Mouse (Mus musculus) MEL (cell line): ENCODE data around the gene Gne. TPM values are rescaled to one million over a fixed set of nuclear protein-coding genes. Genes with fewer than 3 reads are reported as not detected.

Source experiments
- DNase-seq: peaks from one replicate; pipeline ENCODE4 v3.0.0; 2011; ENCODE audit warnings: low read depth, low spot score
- H3K27ac ChIP-seq: 2 replicates; pipeline ENCODE4 v1.5.1; 2012; ENCODE audit warnings: low read depth, mild to moderate bottlenecking, control low read depth, low read length, moderate library complexity; ENCODE audit not compliant: control insufficient read depth
- H3K27me3 ChIP-seq, 2 experiments: fragments of 150-350 bp in 1 of 2; sonication (generic) in 1 of 2; 2 replicates each; pipeline ENCODE4 v1.6.1; 2012; ENCODE audit warnings: low read length in 2 of 2, mild to moderate bottlenecking in 2 of 2, improper control_type of control experiment in 1 of 2, moderate library complexity in 1 of 2; ENCODE audit not compliant: insufficient read depth in 2 of 2, control insufficient read depth in 1 of 2
- H3K36me3 ChIP-seq, 2 experiments: 2 replicates each; pipeline ENCODE4 v1.6.1; 2012 to 2014; ENCODE audit warnings: low read length in 2 of 2, improper control_type of control experiment in 1 of 2, inconsistent platforms in 1 of 2, mild to moderate bottlenecking in 1 of 2; ENCODE audit not compliant: insufficient read depth in 2 of 2, control insufficient read depth in 1 of 2
- H3K4me1 ChIP-seq, 2 experiments: fragments of 150-350 bp in 1 of 2; sonication (generic) in 1 of 2; 2 replicates each; pipeline ENCODE4 v1.6.1; 2012; ENCODE audit warnings: low read length in 2 of 2, improper control_type of control experiment in 1 of 2, mild to moderate bottlenecking in 1 of 2; ENCODE audit not compliant: insufficient read depth in 2 of 2, control insufficient read depth in 1 of 2
- H3K4me3 ChIP-seq, 2 experiments: fragments of 150-350 bp in 1 of 2; sonication (generic) in 1 of 2; 2 replicates each; pipeline ENCODE4 v1.5.1; 2012; ENCODE audit warnings: low read depth in 2 of 2, low read length in 2 of 2, mild to moderate bottlenecking in 2 of 2, moderate library complexity in 2 of 2, control low read depth in 1 of 2, improper control_type of control experiment in 1 of 2; ENCODE audit not compliant: control insufficient read depth in 1 of 2, insufficient read depth in 1 of 2
- H3K79me2 ChIP-seq: 2 replicates; pipeline ENCODE4 v1.6.1; 2012; ENCODE audit warnings: mild to moderate bottlenecking, low read length, moderate library complexity; ENCODE audit not compliant: control insufficient read depth, poor library complexity, insufficient read depth
- H3K9ac ChIP-seq: 2 replicates; pipeline ENCODE4 v1.6.1; 2012; ENCODE audit warnings: low read depth, mild to moderate bottlenecking, control low read depth, low read length, moderate library complexity; ENCODE audit not compliant: control insufficient read depth, poor library complexity, severe bottlenecking
- H3K9me3 ChIP-seq: fragments of 150-350 bp; sonication (generic); replicated peaks from 2 replicates; pipeline ENCODE4 v1.6.1; 2012; ENCODE audit warnings: mild to moderate bottlenecking, low read length, improper control_type of control experiment, moderate library complexity; ENCODE audit not compliant: insufficient read depth
- BHLHE40 ChIP-seq: IDR thresholded peaks from 2 replicates; pipeline ENCODE4 v1.6.1; 2012; ENCODE audit warnings: low read depth, mild to moderate bottlenecking, inconsistent platforms, low read length, improper control_type of control experiment, borderline replicate concordance
- CHD1 ChIP-seq: IDR thresholded peaks from 2 replicates; pipeline ENCODE4 v1.6.1; 2012; ENCODE audit warnings: low read depth, mild to moderate bottlenecking, inconsistent platforms, low read length, improper control_type of control experiment
- ELF1 ChIP-seq: IDR thresholded peaks from 2 replicates; pipeline ENCODE4 v1.6.1; 2014; ENCODE audit warnings: low read depth, mild to moderate bottlenecking, inconsistent platforms, low read length, improper control_type of control experiment, moderate library complexity
- EP300 ChIP-seq, 2 experiments: IDR thresholded peaks; 2 replicates each; pipeline ENCODE4 v1.6.1; 2011; ENCODE audit warnings: improper control_type of control experiment in 2 of 2, low read length in 2 of 2, low read depth in 1 of 2, mild to moderate bottlenecking in 1 of 2
- ETS1 ChIP-seq: IDR thresholded peaks from 2 replicates; pipeline ENCODE4 v1.6.1; 2012; ENCODE audit warnings: low read depth, mild to moderate bottlenecking, inconsistent platforms, low read length, improper control_type of control experiment, moderate library complexity
- GABPA ChIP-seq: IDR thresholded peaks from 2 replicates; pipeline ENCODE4 v1.6.1; 2012; ENCODE audit warnings: low read depth, mild to moderate bottlenecking, inconsistent platforms, low read length, improper control_type of control experiment, moderate library complexity
- GATA1 ChIP-seq: IDR thresholded peaks from 2 replicates; pipeline ENCODE4 v1.6.1; 2011; ENCODE audit warnings: low read depth, low read length, improper control_type of control experiment
- HCFC1 ChIP-seq: IDR thresholded peaks from 2 replicates; pipeline ENCODE4 v1.6.1; 2012; ENCODE audit warnings: low read depth, mild to moderate bottlenecking, inconsistent platforms, low read length, improper control_type of control experiment, moderate library complexity
- JUND ChIP-seq: IDR thresholded peaks from 2 replicates; pipeline ENCODE4 v1.6.1; 2011; ENCODE audit warnings: low read depth, mild to moderate bottlenecking, improper control_type of control experiment, low read length
- MAFK ChIP-seq: IDR thresholded peaks from 2 replicates; pipeline ENCODE4 v1.6.1; 2011; ENCODE audit warnings: low read depth, mild to moderate bottlenecking, low read length, improper control_type of control experiment, borderline replicate concordance
- MAX ChIP-seq: IDR thresholded peaks from 2 replicates; pipeline ENCODE4 v1.6.1; 2011; ENCODE audit warnings: low read length, improper control_type of control experiment
- MEF2A ChIP-seq: IDR thresholded peaks from 2 replicates; pipeline ENCODE4 v1.6.1; 2014; ENCODE audit warnings: low read depth, mild to moderate bottlenecking, inconsistent platforms, low read length, improper control_type of control experiment; ENCODE audit not compliant: poor library complexity, insufficient replicate concordance, severe bottlenecking; ENCODE audit errors: extremely low read depth
- MYC ChIP-seq: IDR thresholded peaks from 2 replicates; pipeline ENCODE4 v1.6.1; 2011; ENCODE audit warnings: low read depth, mild to moderate bottlenecking, low read length, improper control_type of control experiment, moderate library complexity
- NRF1 ChIP-seq: IDR thresholded peaks from 2 replicates; pipeline ENCODE4 v1.6.1; 2014; ENCODE audit warnings: low read depth, mild to moderate bottlenecking, inconsistent platforms, low read length, improper control_type of control experiment, moderate library complexity; ENCODE audit not compliant: poor library complexity, insufficient read depth, severe bottlenecking
- POLR2AphosphoS2 ChIP-seq: IDR thresholded peaks from 2 replicates; pipeline ENCODE4 v1.6.1; 2011; ENCODE audit warnings: low read length, improper control_type of control experiment
- POLR2AphosphoS5 ChIP-seq: IDR thresholded peaks from 2 replicates; pipeline ENCODE4 v1.6.1; 2012; ENCODE audit warnings: low read depth, borderline replicate concordance, mild to moderate bottlenecking, inconsistent platforms, low read length, moderate library complexity, mixed read lengths
- SMC3 ChIP-seq: IDR thresholded peaks from 2 replicates; pipeline ENCODE4 v1.6.1; 2011; ENCODE audit warnings: low read depth, low read length, improper control_type of control experiment
- TAL1 ChIP-seq: IDR thresholded peaks from 2 replicates; pipeline ENCODE4 v1.6.1; 2012; ENCODE audit warnings: mild to moderate bottlenecking, inconsistent platforms, low read length, moderate library complexity, mixed read lengths
- TBP ChIP-seq: IDR thresholded peaks from 2 replicates; pipeline ENCODE4 v1.8.0; 2011; ENCODE audit warnings: low read depth, low read length, improper control_type of control experiment
- TCF12 ChIP-seq: IDR thresholded peaks from 2 replicates; pipeline ENCODE4 v1.6.1; 2014; ENCODE audit warnings: low read depth, mild to moderate bottlenecking, inconsistent platforms, low read length, improper control_type of control experiment, moderate library complexity
- USF1 ChIP-seq: IDR thresholded peaks from 2 replicates; pipeline ENCODE4 v1.6.1; 2014; ENCODE audit warnings: low read depth, mild to moderate bottlenecking, inconsistent platforms, low read length, improper control_type of control experiment, moderate library complexity
- USF2 ChIP-seq, 2 experiments: IDR thresholded peaks; 2 replicates each; pipeline ENCODE4 v1.6.1; 2011 to 2012; ENCODE audit warnings: improper control_type of control experiment in 2 of 2, low read length in 2 of 2, borderline replicate concordance in 1 of 2, inconsistent platforms in 1 of 2, low read depth in 1 of 2, mild to moderate bottlenecking in 1 of 2; ENCODE audit not compliant: insufficient read depth in 1 of 2
- ZC3H11A ChIP-seq: IDR thresholded peaks from 2 replicates; pipeline ENCODE4 v1.6.1; 2012; ENCODE audit warnings: low read depth, mild to moderate bottlenecking, inconsistent platforms, low read length, improper control_type of control experiment
- ZKSCAN1 ChIP-seq: IDR thresholded peaks from 2 replicates; pipeline ENCODE4 v1.6.1; 2012; ENCODE audit warnings: low read depth, mild to moderate bottlenecking, inconsistent platforms, low read length, improper control_type of control experiment, moderate library complexity
- polyA plus RNA-seq, 2 experiments: library from polyadenylated mRNA; stranded (reverse) in 1 of 2; unstranded in 1 of 2; fragments of >175 nt in 1 of 2; fragments of >200 nt in 1 of 2; gene quantifications; 2 replicates each; pipeline versions ENCODE4 v1.2.1 to v1.2.4; 2012; ENCODE audit warnings: low replicate concordance in 2 of 2, low read depth in 1 of 2; ENCODE audit not compliant: insufficient read length in 2 of 2, insufficient read depth in 1 of 2, missing spikeins in 1 of 2
- total RNA-seq: library from RNA; depleted of rRNA; stranded (reverse); fragments of 300-350 nt; gene quantifications from 2 replicates; pipeline ENCODE4 v1.2.3, GENCODE M21; 2012

The Gne gene
- total and polyA plus RNA-seq, 3 experiments = 32.4 to 127 (median 53.0) TPM

DNA sequence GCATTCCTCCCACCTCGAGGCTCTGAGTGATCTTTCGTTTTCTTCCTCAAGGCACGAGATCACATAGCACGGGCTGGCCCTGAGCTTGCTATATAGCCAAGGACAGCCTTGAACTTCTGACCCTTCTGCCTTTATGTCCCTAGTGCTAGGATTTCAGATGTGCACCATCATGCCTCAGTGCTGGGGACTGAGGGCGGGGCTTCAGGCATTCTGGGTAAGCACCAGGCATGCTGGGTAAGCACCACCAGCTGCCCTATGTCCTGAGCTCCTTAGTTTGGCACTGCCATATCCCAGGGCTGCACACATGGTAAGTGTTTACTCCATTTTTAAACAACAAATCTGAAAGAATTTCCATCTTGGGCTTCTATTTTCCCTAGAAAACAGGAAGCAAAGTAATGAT lies 34.2 kb downstream of the Gne start:
- no peaks in the 10 kb centered on the region for H3K27me3 ChIP-seq
- H3K79me2 ChIP-seq = no peaks in the 10 kb centered on the region
- no peak overlapping the region for H3K9ac ChIP-seq
- no peak overlapping the region for H3K27ac ChIP-seq
- H3K9me3 ChIP-seq = no peaks in the 10 kb centered on the region
- TF ChIP-seq EP300 (IDR thresholded peaks at IDR 0.05; ENCODE audit: low read depth in 1 of 2, low read length in 2 of 2) = no peak
- no peak for TF ChIP-seq MEF2A
- no peak for TF ChIP-seq TBP
- TF ChIP-seq USF2 (IDR thresholded peaks at IDR 0.05; ENCODE audit: borderline replicate concordance in 1 of 2, insufficient read depth in 1 of 2, low read depth in 1 of 2, low read length in 2 of 2) = no peak
- TF ChIP-seq ZC3H11A = no peak
- TF ChIP-seq TCF12 = no peak
- TF ChIP-seq NRF1 = no peak
- TF ChIP-seq ELF1 = no peak
- no peak for TF ChIP-seq SMC3
- no peak for TF ChIP-seq TAL1
- TF ChIP-seq JUND = no peak
- no peak for TF ChIP-seq MYC
- no peak for TF ChIP-seq POLR2AphosphoS5
- no peak for TF ChIP-seq POLR2AphosphoS2
- no peak for TF ChIP-seq GABPA
- no peak for TF ChIP-seq GATA1
- peaks cover 0 to 3% of the 10 kb centered on the region in 2 experiments; a peak in 2 of 4 replicates for H3K36me3 ChIP-seq
- peak; percentile 27 for DNase-seq
- H3K4me3 ChIP-seq = no peak overlapping the region
- no peaks in the 10 kb centered on the region for H3K4me1 ChIP-seq

DNA sequence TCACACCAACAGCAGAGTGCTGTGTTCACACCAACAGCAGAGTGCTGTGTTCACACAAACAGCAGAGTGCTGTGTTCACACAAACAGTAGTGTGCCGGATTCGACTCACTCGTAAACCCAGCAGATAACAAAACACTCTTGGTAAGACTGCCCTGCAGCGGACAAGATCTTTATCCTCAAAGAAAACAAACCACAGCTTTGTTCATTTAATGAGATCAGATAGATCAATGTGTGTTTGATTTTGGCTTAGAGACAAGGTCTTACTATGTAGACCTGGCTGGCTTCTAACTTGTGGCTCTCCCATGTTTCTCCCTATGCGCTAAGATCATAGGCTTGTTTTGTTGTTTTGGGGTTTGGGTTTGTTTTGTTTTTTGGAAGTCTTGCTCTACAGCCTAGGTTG lies 37.9 kb downstream of the Gne start:
- no peaks in the 10 kb centered on the region for H3K9me3 ChIP-seq
- H3K4me1 ChIP-seq = no peaks in the 10 kb centered on the region
- H3K36me3 ChIP-seq = peaks cover 0 to 6% of the 10 kb centered on the region in 2 experiments; a peak in 2 of 4 replicates
- no peak overlapping the region for H3K9ac ChIP-seq
- no peaks in the 10 kb centered on the region for H3K79me2 ChIP-seq
- TF ChIP-seq ETS1 = no peak
- TF ChIP-seq USF2 (IDR thresholded peaks at IDR 0.05; ENCODE audit: borderline replicate concordance in 1 of 2, insufficient read depth in 1 of 2, low read depth in 1 of 2, low read length in 2 of 2) = no peak
- no peak for TF ChIP-seq MAFK
- TF ChIP-seq EP300 (IDR thresholded peaks at IDR 0.05; ENCODE audit: low read depth in 1 of 2, low read length in 2 of 2) = no peak
- TF ChIP-seq TBP = no peak
- TF ChIP-seq MAX = no peak
- no peak for TF ChIP-seq POLR2AphosphoS2
- TF ChIP-seq NRF1 = no peak
- TF ChIP-seq CHD1 = no peak
- no peak for TF ChIP-seq POLR2AphosphoS5
- no peak for TF ChIP-seq HCFC1
- no peak for TF ChIP-seq BHLHE40
- TF ChIP-seq ZC3H11A = no peak
- TF ChIP-seq ZKSCAN1 = no peak
- TF ChIP-seq USF1 = no peak
- H3K27ac ChIP-seq = no peak overlapping the region
- H3K4me3 ChIP-seq = no peak overlapping the region
- DNase-seq = no peak
- H3K27me3 ChIP-seq = no peaks in the 10 kb centered on the region
